Mouse (Mus musculus): ENCODE measurements around the gene Slfnl1.

DNA sequence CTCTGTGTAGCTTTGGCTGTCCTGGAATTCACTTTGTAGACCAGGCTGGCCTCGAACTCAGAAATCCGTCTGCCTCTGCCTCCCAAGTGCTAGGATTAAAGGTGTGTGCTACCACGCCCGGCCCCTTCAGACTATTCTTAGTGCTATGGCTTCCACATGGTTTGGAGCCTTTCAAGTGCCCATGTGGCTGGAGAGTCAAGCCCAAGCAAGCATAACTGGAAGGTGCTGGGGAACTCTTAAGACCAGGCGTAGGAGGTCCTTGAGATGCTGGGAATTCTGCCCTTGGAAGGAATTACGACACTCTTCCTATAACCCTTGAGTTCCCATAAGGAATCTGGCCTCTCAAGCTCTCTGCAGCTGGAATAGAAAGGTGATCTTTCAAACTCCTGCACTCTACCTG lies 24.6 kb downstream of the Slfnl1 start:
- TF ChIP-seq CTCF (IDR thresholded peaks at IDR 0.05; ENCODE audit: low read depth, low read length) (no peak), POLR2A (IDR thresholded peaks at IDR 0.05; ENCODE audit: borderline replicate concordance, low read depth, low read length) (no peak)

Measured in bone marrow macrophage, adult 2 months (primary cell).